Mouse (Mus musculus) NIH3T3 (cell line): ENCODE results near the gene Gfod2.

Source experiments
- DNase-seq: peaks from one replicate; pipeline ENCODE4 v3.0.0-alpha.2; 2012; ENCODE audit warnings: low read depth

Gene Gfod2

DNA sequence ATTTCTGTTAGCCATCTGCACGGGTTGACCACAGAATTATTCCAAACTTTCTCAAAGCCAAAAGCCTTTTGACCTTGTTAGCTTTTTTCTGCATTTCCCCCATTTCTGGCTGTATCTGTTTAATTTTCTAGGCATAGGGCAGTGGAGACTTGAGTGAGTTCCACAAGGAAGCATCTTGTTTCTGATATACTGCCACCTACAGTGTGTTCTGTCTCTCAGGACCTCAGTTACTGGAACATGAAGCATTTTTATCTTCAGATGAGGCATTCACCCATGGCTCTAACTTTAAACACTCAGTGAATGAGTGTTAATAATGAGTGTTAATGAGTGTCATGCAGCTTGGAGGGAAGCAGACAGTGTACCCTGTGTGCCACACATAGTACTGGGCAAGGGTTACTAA, 80.6 kb downstream of the Gfod2 start:
- DNase-seq = peak; percentile 44
